Mouse (Mus musculus) left cerebral cortex, postnatal 36 days (tissue): ENCODE measurements around the gene Zfp831. TPM values are rescaled to one million over a fixed set of nuclear protein-coding genes. Genes with fewer than 3 reads are reported as not detected.

Experiments
- DNase-seq, 2 experiments: peaks; one replicate each; pipeline ENCODE4 v3.0.0; 2021 to 2022; ENCODE audit warnings: low spot score in 2 of 2, mixed read lengths in 1 of 2
- intact Hi-C: fragments of 180-260 bp; cut with DNase I; formaldehyde crosslinking; loops from one replicate; pipeline ENCODE4 v1.15.1; 2025
- total RNA-seq, 2 experiments: library from RNA; stranded (reverse); gene quantifications; 2 replicates each; pipeline ENCODE4 v1.2.3; 2021

Zfp831 gene
- total RNA-seq, 2 experiments from 2014 or later = 14.2 to 20.2 TPM

DNA sequence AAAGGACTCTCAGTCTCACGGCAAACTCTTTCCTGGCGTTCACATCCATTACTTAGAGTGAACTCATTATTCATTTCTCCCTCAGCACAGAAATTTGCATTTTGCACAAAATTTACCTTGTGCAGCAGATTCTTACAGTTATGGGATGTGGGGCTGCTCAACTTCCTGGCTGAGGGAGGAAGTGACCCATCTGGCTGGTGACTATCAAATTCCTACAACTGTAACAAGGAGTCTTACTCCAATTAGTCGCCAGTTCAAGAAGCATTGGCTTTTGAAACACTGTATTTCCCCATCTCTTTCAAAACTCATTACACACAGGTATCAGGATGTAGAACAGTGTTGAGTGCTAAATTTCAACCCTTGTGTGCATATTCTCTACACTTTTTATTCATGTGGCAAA lies 66.9 kb downstream of the Zfp831 start:
- intact Hi-C loops = no loop called here
- DNase-seq = no peak

- intact Hi-C loops = no loop called here
- DNase-seq = no peak
These were observed 68.7 kb downstream of the Zfp831 start for GRCm38 (mm10) chr2:174712043-174712442.

- intact Hi-C loops = no loop called here
- DNase-seq = no peak
These were observed 72.6 kb downstream of the Zfp831 start for GRCm38 (mm10) chr2:174715938-174716337.

DNA sequence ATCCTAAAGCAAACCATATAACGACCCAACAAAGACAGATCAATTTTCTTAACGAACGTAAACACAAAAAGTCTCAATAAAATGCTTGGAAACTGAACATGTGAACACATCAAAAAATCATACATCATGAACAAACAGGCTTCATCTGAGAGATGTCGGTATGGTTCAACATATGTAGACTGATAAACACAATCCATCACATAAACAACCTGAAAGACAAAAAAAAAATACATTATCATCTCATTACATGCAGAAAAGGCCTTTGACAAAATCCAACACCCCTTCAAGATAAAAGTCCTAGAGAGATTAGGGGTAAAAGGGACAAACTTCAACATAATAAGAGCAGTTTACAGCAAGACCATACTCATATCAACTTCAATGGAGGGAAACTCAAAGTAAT lies 74.5 kb downstream of the Zfp831 start:
- intact Hi-C loops = no loop called here
- DNase-seq = no peak

DNA sequence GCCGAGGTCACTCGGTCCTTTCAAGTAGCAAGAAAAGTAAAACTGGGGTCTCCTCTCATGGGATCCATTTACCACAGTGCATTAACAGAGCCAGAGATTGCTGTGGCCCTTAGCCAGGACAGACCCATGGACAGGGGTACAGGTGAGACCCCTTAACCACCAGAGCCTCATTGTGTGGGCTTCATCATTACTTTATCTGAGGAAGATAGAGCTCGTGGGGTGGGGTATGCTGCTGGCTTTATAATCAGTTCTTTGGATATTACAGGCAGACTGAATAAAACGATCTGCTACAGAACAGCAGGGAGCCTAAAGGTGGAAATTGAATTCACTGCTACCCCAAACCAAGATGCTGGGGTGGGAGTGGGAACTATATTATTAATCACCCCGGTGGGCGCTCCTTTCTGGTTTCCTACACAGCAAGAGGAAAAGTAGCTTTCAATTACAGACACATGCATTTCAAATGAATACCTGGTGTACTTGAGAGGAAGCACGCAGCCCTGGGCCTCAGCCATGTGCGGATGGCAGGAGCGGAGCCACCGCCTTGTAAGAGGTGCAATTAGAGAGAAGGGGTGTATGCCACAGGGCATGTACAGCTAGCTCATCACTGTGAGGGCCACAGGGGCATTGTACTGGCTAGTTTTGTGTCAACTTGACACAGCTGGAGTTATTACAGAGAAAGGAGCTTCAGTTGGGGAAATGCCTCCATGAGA lies 83.9 kb downstream of the Zfp831 start:
- DNase-seq = no peak
- intact Hi-C loops = no loop called here

DNA sequence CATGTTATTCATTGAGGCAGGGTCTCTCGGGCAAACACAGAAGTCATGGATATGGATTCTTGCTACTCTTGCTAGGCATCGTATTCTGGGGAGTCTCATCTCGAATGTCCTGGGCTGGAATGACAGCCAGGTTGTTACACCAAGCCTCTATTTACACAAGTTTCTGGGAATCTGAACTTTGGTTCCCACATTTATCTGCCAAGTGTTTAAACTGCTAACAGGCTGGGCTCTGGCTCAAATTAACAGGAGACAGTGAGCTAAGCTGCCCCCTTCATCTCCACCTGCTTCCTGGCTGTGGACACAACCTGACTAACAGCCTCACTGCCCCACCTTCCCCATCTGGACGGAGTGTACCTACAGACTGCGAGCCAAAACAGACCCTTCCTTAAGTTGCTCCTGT lies 88.6 kb downstream of the Zfp831 start:
- intact Hi-C loops = no loop called here
- DNase-seq = no peak

DNA sequence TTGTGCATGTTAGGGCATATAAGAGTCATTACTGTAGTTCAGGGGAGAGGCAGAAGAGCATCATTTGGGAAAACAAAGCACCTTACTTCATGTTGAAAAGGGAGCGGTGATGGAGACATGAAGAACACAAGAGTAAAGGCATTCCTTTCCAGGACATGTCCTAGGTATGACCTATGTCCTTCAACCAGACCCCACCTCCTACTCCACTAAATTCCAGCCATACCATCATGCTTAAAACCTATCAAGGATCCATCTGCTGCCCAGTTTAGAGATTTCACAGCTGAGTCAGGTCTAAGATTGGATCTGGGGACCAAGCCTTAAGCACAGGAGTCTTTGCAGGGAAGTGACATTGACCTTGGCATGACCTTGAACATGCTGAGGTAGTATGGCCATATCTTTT lies 91.9 kb downstream of the Zfp831 start:
- DNase-seq = no peak
- intact Hi-C loops = no loop called here

DNA sequence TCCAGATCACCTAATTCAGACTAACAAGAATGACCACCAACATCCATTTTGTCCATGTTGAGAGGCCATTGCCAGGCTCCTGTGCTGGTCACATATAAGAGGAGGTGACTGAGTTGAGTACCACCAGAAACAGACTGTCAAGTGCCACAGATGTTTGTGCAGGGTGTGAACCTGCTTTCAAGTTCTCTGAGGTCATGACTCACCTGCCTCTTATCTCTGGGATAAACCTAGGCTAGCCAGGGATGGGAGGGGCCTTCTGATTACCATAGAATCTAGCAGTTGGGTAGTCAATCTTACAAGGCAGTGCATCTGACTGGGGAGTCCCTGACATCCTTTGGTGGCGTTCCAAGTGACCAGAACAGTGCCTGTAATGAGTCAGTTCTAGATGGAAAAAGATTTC lies 103.8 kb downstream of the Zfp831 start:
- intact Hi-C loops = no loop called here
- no peak for DNase-seq

- intact Hi-C loops = no loop called here
- DNase-seq = no peak
These were observed 105.0 kb downstream of the Zfp831 start for GRCm38 (mm10) chr2:174748381-174748780.

GRCm38 (mm10) chr2:174753197-174753596 lies 109.9 kb downstream of the Zfp831 start:
- no peak for DNase-seq
- intact Hi-C loops = no loop called here

DNA sequence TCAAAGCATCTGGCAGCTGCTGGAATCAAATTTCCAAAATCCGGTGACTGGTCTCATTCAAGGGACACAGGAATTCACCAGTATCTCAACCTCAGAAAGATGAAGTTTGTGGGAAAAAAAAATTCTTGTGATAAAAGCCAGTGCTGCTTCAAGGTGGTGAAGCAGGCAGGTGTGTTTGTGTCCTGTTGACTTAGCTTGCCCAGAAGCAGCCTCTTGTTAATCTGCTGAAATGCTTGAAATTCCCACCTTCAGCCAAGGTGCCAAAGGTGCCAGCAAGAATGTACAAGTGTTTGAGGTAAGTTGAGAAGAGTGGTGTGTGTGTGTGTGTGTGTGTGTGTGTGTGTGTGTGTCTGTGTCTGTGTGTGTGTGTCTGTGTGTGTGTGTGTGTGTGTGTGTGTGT lies 110.9 kb downstream of the Zfp831 start:
- intact Hi-C loops = no loop called here
- DNase-seq = no peak

DNA sequence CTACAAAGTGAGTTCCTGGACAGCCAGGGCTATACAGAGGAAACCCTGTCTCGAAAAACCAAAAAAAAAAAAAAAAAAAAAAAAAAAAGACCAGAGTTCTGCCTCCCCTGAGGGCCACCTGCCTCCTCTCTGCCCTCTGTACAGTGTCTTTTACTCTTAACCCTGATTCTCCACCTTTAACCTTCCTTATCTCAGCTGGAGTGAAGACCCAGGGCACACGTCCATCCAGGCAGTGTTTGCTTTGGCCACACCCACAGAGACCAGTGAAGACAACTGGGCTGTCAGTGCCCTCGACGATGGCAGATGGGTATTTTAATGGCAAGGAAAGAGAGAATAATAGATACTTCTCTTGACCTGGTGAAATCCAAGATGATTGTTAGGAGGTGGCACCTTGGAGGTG lies 115.9 kb downstream of the Zfp831 start:
- no peak for DNase-seq
- intact Hi-C loops = no loop called here

Other genes with a start within 250 kb of the Zfp831 start
- 10 to 100 TPM; 48.9 to 49.0 TPM for gene Nelfcd, start 227.7 kb upstream of the Zfp831 start, total RNA-seq
- 10 to 100 TPM; 29.9 to 35.9 TPM for gene Ctsz, start 204.5 kb upstream of the Zfp831 start, total RNA-seq
- gene Tubb1, start 192.8 kb upstream of the Zfp831 start, total RNA-seq = under 1 TPM in 1 of 2 experiments, not detected in 1; 0.22 TPM
- 100 to 1,000 TPM; 278 to 343 TPM for gene Atp5e, start 179.4 kb upstream of the Zfp831 start, total RNA-seq
- gene Prelid3b, start 170.5 kb upstream of the Zfp831 start, total RNA-seq = 10 to 100 TPM; 48.0 to 50.3 TPM
- 1 to 10 TPM; 5.3 to 6.0 TPM for gene Edn3, start 117.1 kb downstream of the Zfp831 start, total RNA-seq